Mouse (Mus musculus): ENCODE data around the gene Colq. TPM values are rescaled to one million over a fixed set of nuclear protein-coding genes. Genes with fewer than 3 reads are reported as not detected.
A peak's percentile ranks its signal among the peaks of the same experiment; 100 is the strongest.

Gene Colq
- polyA plus RNA-seq, 1 experiment from 2014 or later: 0.65 TPM

- no peaks in the 10 kb centered on the region for H3K27me3 ChIP-seq (replicated peaks)
- H3K36me3 ChIP-seq: peaks cover 56% of the 10 kb centered on the region
- H3K9me3 ChIP-seq: no peaks in the 10 kb centered on the region
- H3K4me2 ChIP-seq (replicated peaks): no peak overlapping the region
- no peak overlapping the region for H3K27ac ChIP-seq
- no peak overlapping the region for H3K4me3 ChIP-seq (replicated peaks)
- WGBS: 96% methylated on average over 6 of the region's 6 CpGs
- no peak overlapping the region for H3K9ac ChIP-seq
- H3K4me1 ChIP-seq (replicated peaks): no peaks in the 10 kb centered on the region
- no peak for ATAC-seq
Measured at GRCm38 (mm10) chr14:31506456-31506855, 84.7 kb downstream of the Colq start.

DNA sequence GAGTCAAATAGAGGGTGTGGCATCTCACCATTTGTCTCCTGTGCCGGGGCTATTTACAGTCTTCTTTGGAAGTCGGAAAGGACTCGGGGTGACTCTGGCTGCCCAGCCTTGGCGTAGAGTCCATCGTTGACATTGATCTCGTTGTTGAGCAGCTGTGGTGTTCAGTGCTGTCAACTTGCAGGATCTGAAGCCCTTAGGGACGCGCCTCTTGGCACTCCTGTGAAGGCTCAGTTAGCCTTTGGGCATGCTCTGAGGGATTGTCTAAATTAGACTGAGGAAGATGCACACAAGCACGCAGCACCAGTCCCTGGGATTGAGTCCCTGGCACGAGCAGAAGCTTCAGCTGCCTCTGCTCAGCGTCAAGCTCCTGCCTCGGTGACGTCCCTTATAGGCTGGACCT is 87.7 kb downstream of the Colq start:
- Histone ChIP-seq H3K4me2 (replicated peaks) (no peak overlapping the region), H3K9ac (no peak overlapping the region), H3K36me3 (peaks cover 54% of the 10 kb centered on the region), H3K4me1 (replicated peaks) (no peaks in the 10 kb centered on the region), H3K9me3 (no peaks in the 10 kb centered on the region), H3K27me3 (replicated peaks) (no peaks in the 10 kb centered on the region), H3K27ac (no peak overlapping the region), H3K4me3 (replicated peaks) (no peak overlapping the region)
- WGBS: 84% methylated on average over 13 of the region's 13 CpGs
- no peak for ATAC-seq

- 88% methylated on average over 1 of the region's 1 CpGs for WGBS
- Histone ChIP-seq H3K4me2 (replicated peaks) (no peak overlapping the region), H3K36me3 (peaks cover 26% of the 10 kb centered on the region), H3K9me3 (no peaks in the 10 kb centered on the region), H3K4me3 (replicated peaks) (no peak overlapping the region), H3K4me1 (replicated peaks) (peaks cover 15% of the 10 kb centered on the region), H3K9ac (no peak overlapping the region), H3K27me3 (replicated peaks) (no peaks in the 10 kb centered on the region), H3K27ac (no peak overlapping the region)
- no peak for ATAC-seq
Measured at GRCm38 (mm10) chr14:31499526-31499925, 91.6 kb downstream of the Colq start.

DNA sequence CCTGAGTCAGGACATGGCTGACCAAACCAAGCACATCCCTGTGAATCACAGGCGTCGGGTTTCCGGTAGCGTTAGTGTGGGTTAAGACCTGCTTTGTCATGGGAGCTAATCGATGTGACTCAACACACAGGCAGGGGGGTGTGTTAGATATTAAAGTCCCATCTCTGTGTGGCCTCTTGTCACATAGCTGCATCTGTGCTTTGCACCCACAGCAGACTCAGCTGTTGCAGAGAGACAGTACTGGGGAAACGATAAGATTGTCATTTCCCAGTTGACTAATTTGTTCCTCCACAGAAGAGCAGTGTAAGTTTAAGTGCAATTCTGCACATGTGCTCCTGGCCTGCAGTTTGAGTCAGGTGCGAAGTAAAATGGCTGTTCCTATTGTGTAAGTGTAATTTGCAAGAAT is 94.9 kb downstream of the Colq start:
- Histone ChIP-seq H3K4me1 (replicated peaks) (peaks cover 21% of the 10 kb centered on the region), H3K9me3 (no peaks in the 10 kb centered on the region), H3K36me3 (peaks cover 8% of the 10 kb centered on the region; the same call in 1 of the 2 replicates), H3K9ac (peak overlapping the region; percentile 95; the same call in 1 of the 2 replicates), H3K4me3 (replicated peaks) (peak overlapping the region; percentile 98), H3K27me3 (replicated peaks) (no peaks in the 10 kb centered on the region), H3K4me2 (replicated peaks) (peak overlapping the region; percentile 72), H3K27ac (no peak overlapping the region)
- WGBS: 35% methylated on average over 7 of the region's 7 CpGs
- peak; percentile 39 for ATAC-seq

GRCm38 (mm10) chr14:31495538-31495937 is 95.6 kb downstream of the Colq start:
- H3K4me3 ChIP-seq (replicated peaks): peak overlapping the region; percentile 98
- WGBS: 2% methylated on average over 8 of the region's 8 CpGs
- ATAC-seq: no peak
- peak overlapping the region; percentile 94; the same call in 1 of the 2 replicates for H3K27ac ChIP-seq
- peak overlapping the region; percentile 95 for H3K9ac ChIP-seq
- no peaks in the 10 kb centered on the region for H3K9me3 ChIP-seq
- H3K36me3 ChIP-seq: peaks cover 8% of the 10 kb centered on the region; the same call in 1 of the 2 replicates
- H3K4me2 ChIP-seq (replicated peaks): peak overlapping the region; percentile 72
- H3K27me3 ChIP-seq (replicated peaks): no peaks in the 10 kb centered on the region
- peaks cover 21% of the 10 kb centered on the region for H3K4me1 ChIP-seq (replicated peaks)

GRCm38 (mm10) chr14:31494975-31495455 is 96.1 kb downstream of the Colq start, which contains the start of gene Mettl6:
TSS of gene Mettl6 (minus strand) at chr14:31495040.
- peaks cover 7% of the 10 kb centered on the region; the same call in 1 of the 2 replicates for H3K36me3 ChIP-seq
- peaks cover 21% of the 10 kb centered on the region for H3K4me1 ChIP-seq (replicated peaks)
- under 1% methylated on average over 49 of the region's 49 CpGs for WGBS
- peak within 1 kb of the TSS; percentile 94 for H3K27ac ChIP-seq
- H3K9me3 ChIP-seq: no peaks in the 10 kb centered on the region
- H3K27me3 ChIP-seq (replicated peaks): no peaks in the 10 kb centered on the region
- ATAC-seq: peak; percentile 97
- peak within 1 kb of the TSS; percentile 98 for H3K4me3 ChIP-seq (replicated peaks)
- peak within 1 kb of the TSS; percentile 72 for H3K4me2 ChIP-seq (replicated peaks)
- peak within 1 kb of the TSS; percentile 95 for H3K9ac ChIP-seq

DNA sequence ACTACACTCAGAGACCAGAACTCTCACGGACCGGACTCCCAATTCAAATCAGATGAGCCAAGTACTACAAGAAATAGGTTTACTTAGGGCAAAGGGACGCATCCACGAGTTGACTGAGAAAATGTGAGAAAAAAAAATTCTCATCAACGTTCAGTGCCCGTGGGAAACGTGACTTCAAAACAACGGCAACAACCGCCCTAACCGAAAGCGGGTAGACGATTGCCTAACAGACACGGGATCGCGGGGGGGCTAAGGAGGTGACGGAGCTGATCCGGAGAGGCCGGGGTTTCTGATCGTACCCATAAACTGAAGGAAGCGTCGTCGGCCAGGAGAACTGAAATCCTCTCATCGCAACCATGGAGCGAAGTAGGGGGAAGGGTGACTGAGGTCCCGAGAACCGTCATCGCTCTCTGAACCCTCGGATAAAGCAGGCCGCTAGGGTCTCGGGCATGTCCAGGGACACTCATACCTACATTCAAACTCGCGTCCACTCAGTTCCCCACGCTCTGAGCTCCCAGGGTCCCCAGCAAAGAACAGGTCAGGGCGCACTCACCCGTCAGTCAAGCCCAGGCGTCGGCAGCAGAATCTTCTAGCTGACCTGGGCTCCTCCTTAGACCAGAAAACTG is 96.7 kb downstream of the Colq start, which contains the start of gene Eaf1:
Gene Eaf1 (plus strand): TSS at position 51 of the 626 bp plus-strand sequence.
- Histone ChIP-seq H3K4me3 (replicated peaks) (peak within 1 kb of the TSS; percentile 98), H3K36me3 (0 out of 2 replicates have a peak, but pooled peaks cover 1% of the 10 kb centered on the region), H3K4me2 (replicated peaks) (peak within 1 kb of the TSS; percentile 72), H3K9me3 (no peaks in the 10 kb centered on the region), H3K4me1 (replicated peaks) (peaks cover 21% of the 10 kb centered on the region), H3K9ac (peak within 1 kb of the TSS; percentile 95), H3K27me3 (replicated peaks) (no peaks in the 10 kb centered on the region), H3K27ac (peak within 1 kb of the TSS; percentile 94)
- ATAC-seq: peak; percentile 72
- under 1% methylated on average over 37 of the region's 37 CpGs for whole genome bisulfite sequencing

GRCm38 (mm10) chr14:31493901-31494300 is 97.2 kb downstream of the Colq start:
- Histone ChIP-seq H3K27ac (no peak overlapping the region), H3K4me1 (replicated peaks) (peaks cover 21% of the 10 kb centered on the region), H3K36me3 (no peaks in the 10 kb centered on the region), H3K4me3 (replicated peaks) (peak overlapping the region; percentile 98), H3K27me3 (replicated peaks) (no peaks in the 10 kb centered on the region), H3K4me2 (replicated peaks) (peak overlapping the region; percentile 72), H3K9me3 (no peaks in the 10 kb centered on the region), H3K9ac (peak overlapping the region; percentile 95)
- 27% methylated on average over 9 of the region's 9 CpGs for WGBS
- no peak for ATAC-seq

DNA sequence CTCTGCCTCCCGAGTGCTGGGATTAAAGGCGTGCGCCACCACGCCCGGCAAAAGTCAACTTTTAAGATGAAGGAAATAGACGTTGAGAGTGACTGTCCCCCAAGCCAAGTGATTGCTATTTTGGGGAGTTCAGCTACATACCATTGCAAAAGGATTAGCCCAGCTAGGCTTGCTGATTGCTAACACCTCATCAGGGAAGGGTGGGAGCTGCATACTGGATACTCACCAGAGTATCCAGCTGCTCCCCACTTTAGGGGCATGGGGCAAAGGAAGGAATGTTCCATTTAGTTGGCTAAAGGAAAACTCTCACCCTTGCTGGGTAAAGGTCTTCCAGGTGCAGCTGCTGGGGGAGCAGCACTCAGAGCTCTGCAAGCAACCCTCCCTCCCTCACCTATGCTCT is 103.1 kb downstream of the Colq start:
- Histone ChIP-seq H3K9me3 (no peaks in the 10 kb centered on the region), H3K36me3 (peaks cover 35% of the 10 kb centered on the region), H3K4me1 (replicated peaks) (no peaks in the 10 kb centered on the region), H3K27ac (no peak overlapping the region), H3K4me2 (replicated peaks) (no peak overlapping the region), H3K4me3 (replicated peaks) (no peak overlapping the region), H3K27me3 (replicated peaks) (no peaks in the 10 kb centered on the region), H3K9ac (no peak overlapping the region)
- WGBS: 91% methylated on average over 6 of the region's 6 CpGs
- no peak for ATAC-seq

GRCm38 (mm10) chr14:31486465-31486864 is 104.7 kb downstream of the Colq start:
- no peak overlapping the region for H3K4me2 ChIP-seq (replicated peaks)
- WGBS: 83% methylated on average over 4 of the region's 4 CpGs
- no peak for ATAC-seq
- no peak overlapping the region for H3K9ac ChIP-seq
- no peak overlapping the region for H3K4me3 ChIP-seq (replicated peaks)
- no peak overlapping the region for H3K27ac ChIP-seq
- H3K9me3 ChIP-seq: no peaks in the 10 kb centered on the region
- H3K4me1 ChIP-seq (replicated peaks): no peaks in the 10 kb centered on the region
- no peaks in the 10 kb centered on the region for H3K27me3 ChIP-seq (replicated peaks)
- H3K36me3 ChIP-seq: peaks cover 43% of the 10 kb centered on the region

- Histone ChIP-seq H3K4me1 (replicated peaks) (no peaks in the 10 kb centered on the region), H3K4me3 (replicated peaks) (no peak overlapping the region), H3K9me3 (no peaks in the 10 kb centered on the region), H3K9ac (no peak overlapping the region), H3K27me3 (replicated peaks) (no peaks in the 10 kb centered on the region), H3K4me2 (replicated peaks) (no peak overlapping the region), H3K36me3 (peaks cover 61% of the 10 kb centered on the region), H3K27ac (no peak overlapping the region)
- peak; percentile 41; the same call in 1 of the 2 replicates for ATAC-seq
- 87% methylated on average over 5 of the region's 5 CpGs for WGBS
Measured at GRCm38 (mm10) chr14:31482417-31482816, 108.7 kb downstream of the Colq start.

GRCm38 (mm10) chr14:31473297-31473696 is 117.8 kb downstream of the Colq start:
- no peak for ATAC-seq
- WGBS: 77% methylated on average over 2 of the region's 2 CpGs
- no peaks in the 10 kb centered on the region for H3K4me1 ChIP-seq (replicated peaks)
- no peak overlapping the region for H3K27ac ChIP-seq
- no peaks in the 10 kb centered on the region for H3K9me3 ChIP-seq
- no peak overlapping the region for H3K4me3 ChIP-seq (replicated peaks)
- no peaks in the 10 kb centered on the region for H3K27me3 ChIP-seq (replicated peaks)
- 0 out of 2 replicates have a peak, but pooled peaks cover 4% of the 10 kb centered on the region for H3K36me3 ChIP-seq
- H3K4me2 ChIP-seq (replicated peaks): no peak overlapping the region
- no peak overlapping the region for H3K9ac ChIP-seq
